ENCODE assay signal across 9 mouse cellular contexts in genomic region chr7:127259186-127259905, GRCm38 (mm10). TPM values are rescaled to one million over a fixed set of nuclear protein-coding genes. Genes with fewer than 3 reads are reported as not detected.
DNase-seq lines count a peak whose midpoint lies in the region; ATAC-seq and TF ChIP-seq lines count a peak whose summit lies in the region.
"Had no signal": no experiment of that assay in that cellular context is flagged by ENCODE, and none has a peak within 500 bp of the region (broad histone marks: within the 10 kb centered on the region; RNA-seq: fewer than 3 reads in every experiment).

No protein-coding gene starts in this region.

- H3K36me3 ChIP-seq in heart, embryonic 14.5 days (ENCODE audit: control insufficient read depth, insufficient read depth, low read length), result peaks cover 15% of the 10 kb centered on the region
- peaks cover 27% of the 10 kb centered on the region for H3K36me3 ChIP-seq in ES-E14 (ENCODE audit: control insufficient read depth, insufficient read depth, low read length, poor library complexity, severe bottlenecking)
- peaks cover 10% of the 10 kb centered on the region for H3K36me3 ChIP-seq in hindbrain, embryonic 13.5 days
- peaks cover 5% of the 10 kb centered on the region; the same call in 1 of the 2 replicates for H3K36me3 ChIP-seq in midbrain, embryonic 14.5 days (ENCODE audit: control insufficient read depth, insufficient read depth, low read length)

- peak overlapping the region; percentile 82 for H3K4me2 ChIP-seq in heart, embryonic 14.5 days (ENCODE audit: low read length)
- H3K4me2 ChIP-seq in hindbrain, embryonic 13.5 days, result peak overlapping the region; percentile 87
- H3K4me2 ChIP-seq in midbrain, embryonic 14.5 days (ENCODE audit: low read length), result peak overlapping the region; percentile 68

- H3K9me3 ChIP-seq in heart, embryonic 14.5 days (ENCODE audit: control insufficient read depth, low read length), result no peaks in the 10 kb centered on the region
- H3K9me3 ChIP-seq in ES-E14 (ENCODE audit: control insufficient read depth, insufficient read depth, low read depth, low read length), result no peaks in the 10 kb centered on the region
- no peaks in the 10 kb centered on the region for H3K9me3 ChIP-seq in hindbrain, embryonic 13.5 days
- no peaks in the 10 kb centered on the region for H3K9me3 ChIP-seq in midbrain, embryonic 14.5 days (ENCODE audit: control insufficient read depth, low read length)

- no peaks in the 10 kb centered on the region for H3K27me3 ChIP-seq in heart, embryonic 14.5 days (ENCODE audit: control insufficient read depth, insufficient read depth, low read length)
- no peaks in the 10 kb centered on the region for H3K27me3 ChIP-seq in hindbrain, embryonic 13.5 days
- no peaks in the 10 kb centered on the region for H3K27me3 ChIP-seq in midbrain, embryonic 14.5 days (ENCODE audit: control insufficient read depth, insufficient read depth, low read length)

- H3K4me3 ChIP-seq in heart, embryonic 14.5 days (ENCODE audit: control insufficient read depth in 1 of 2, insufficient read depth in 1 of 2, low read depth in 1 of 2, low read length in 2 of 2), result peak overlapping the region; percentile 75 to 93
- H3K4me3 ChIP-seq in ES-E14 (ENCODE audit: insufficient read depth in 1 of 2, low read depth in 1 of 2, low read length in 2 of 2, poor library complexity in 1 of 2, severe bottlenecking in 1 of 2), result peak overlapping the region; percentile 85 to 90
- peak overlapping the region; percentile 65 for H3K4me3 ChIP-seq in hindbrain, embryonic 13.5 days
- H3K4me3 ChIP-seq in midbrain, embryonic 14.5 days (replicated peaks; ENCODE audit: low read depth, low read length), result peak overlapping the region; percentile 56

- no peak for ATAC-seq in heart, embryonic 14.5 days (ENCODE audit: insufficient number of reproducible peaks, insufficient read depth, low FRiP score, low read depth)
- no peak for ATAC-seq in hindbrain, embryonic 13.5 days (ENCODE audit: low FRiP score)
- no peak for ATAC-seq in midbrain, embryonic 14.5 days (ENCODE audit: low FRiP score, low TSS enrichment)

- H3K4me1 ChIP-seq in heart, embryonic 14.5 days (ENCODE audit: control insufficient read depth in 2 of 2, insufficient read depth in 2 of 2, low read length in 2 of 2), result peaks cover 2 to 21% of the 10 kb centered on the region in 2 experiments; a peak in 3 of 4 replicates
- H3K4me1 ChIP-seq in ES-E14 (ENCODE audit: control insufficient read depth in 2 of 2, insufficient read depth in 2 of 2, low read length in 2 of 2, poor library complexity in 1 of 2), result peaks cover 0 to 3% of the 10 kb centered on the region in 2 experiments; a peak in 1 of 4 replicates
- H3K4me1 ChIP-seq in hindbrain, embryonic 13.5 days (replicated peaks), result peaks cover 28% of the 10 kb centered on the region
- peaks cover 15% of the 10 kb centered on the region for H3K4me1 ChIP-seq in midbrain, embryonic 14.5 days (ENCODE audit: control insufficient read depth, insufficient read depth, low read length)

- in situ Hi-C loops in ES-E14 (cut with MboI; ENCODE audit: low sequenced_read_pairs in 2 of 2, unreplicated experiment in 2 of 2), result no loop called here

- no peak overlapping the region for H3K27ac ChIP-seq in heart, embryonic 14.5 days (replicated peaks in 1 of 2; ENCODE audit: control insufficient read depth in 1 of 2, insufficient read depth in 1 of 2, low read depth in 2 of 2, low read length in 2 of 2)
- no peak overlapping the region for H3K27ac ChIP-seq in ES-E14 (ENCODE audit: insufficient read depth, low read depth, low read length, poor library complexity, severe bottlenecking)
- no peak overlapping the region for H3K27ac ChIP-seq in hindbrain, embryonic 13.5 days
- H3K27ac ChIP-seq in midbrain, embryonic 14.5 days (replicated peaks; ENCODE audit: low read depth, low read length), result no peak overlapping the region

- WGBS in heart, embryonic 14.5 days, result 75% methylated on average over 8 of the region's 8 CpGs
- WGBS in hindbrain, embryonic 13.5 days, result 73% methylated on average over 8 of the region's 8 CpGs
- WGBS in midbrain, embryonic 14.5 days, result 72% methylated on average over 8 of the region's 8 CpGs

- DNase-seq in heart, adult 18-20 months, result no peak
- no peak for DNase-seq in ES-E14 (ENCODE audit: low read depth, low spot score)
- no peak for DNase-seq in midbrain, embryonic 14.5 days
- DNase-seq in gastrocnemius, postnatal 14 days, result no peak
- no peak for DNase-seq in embryo, embryonic 11 days
- DNase-seq in thymus, postnatal 25 days, result no peak
- DNase-seq: thymus, adult 18-20 months had no signal

- 0 out of 2 replicates have a peak overlapping the region, but pooled peaks have one; percentile 2 for H3K9ac ChIP-seq in heart, embryonic 14.5 days (ENCODE audit: low read length)
- peak overlapping the region; percentile 92 for H3K9ac ChIP-seq in ES-E14 (ENCODE audit: insufficient read depth, low read depth, low read length, poor library complexity, severe bottlenecking)
- peak overlapping the region; percentile 84; the same call in 1 of the 2 replicates for H3K9ac ChIP-seq in hindbrain, embryonic 13.5 days
- H3K9ac ChIP-seq in midbrain, embryonic 14.5 days (replicated peaks; ENCODE audit: low read length), result no peak overlapping the region

- intact Hi-C loops in gastrocnemius, postnatal 14 days (cut with DNase I; ENCODE audit: low total_unique reads), result no loop called here

TF ChIP-seq in ES-E14, 5 proteins besides CTCF, POLR2A, EP300 and RAD21:
- TF ChIP-seq CHD2 (IDR thresholded peaks at IDR 0.05; ENCODE audit: low read depth, low read length), result no peak
- TF ChIP-seq HCFC1 (IDR thresholded peaks at IDR 0.05; ENCODE audit: borderline replicate concordance, insufficient read depth, low read length), result no peak
- TF ChIP-seq MAFK (IDR thresholded peaks at IDR 0.05; ENCODE audit: insufficient read depth, low read depth, low read length), result no peak
- no peak for TF ChIP-seq ZNF384 (IDR thresholded peaks at IDR 0.05; ENCODE audit: low read depth, low read length)

RNA-seq across cellular contexts. Expression of gene Dctpp1, which starts 1.2 kb away (rescaled TPM):
- polyA plus RNA-seq in heart, embryonic 14.5 days (2014; fragmentation: Nextera tagmentation; extraction: Ambion mirVana), result 168 and 172 TPM in 2 replicates
- 10 to 100 TPM; 40.3 to 42.0 TPM for total RNA-seq in heart, adult 18-20 months (2021)
- 391 and 461 TPM in 2 replicates for total RNA-seq in ES-E14 (2012; rRNA removed)
- polyA plus RNA-seq in hindbrain, embryonic 13.5 days (2015; fragmentation: Nextera tagmentation; extraction: Ambion mirVana), result 121 and 124 TPM in 2 replicates
- 125 and 134 TPM in 2 replicates for polyA plus RNA-seq in midbrain, embryonic 14.5 days (2014; fragmentation: Nextera tagmentation; extraction: Ambion mirVana)
- total RNA-seq in gastrocnemius, postnatal 14 days (2021), result 10 to 100 TPM; 24.7 to 27.0 TPM

RNA-seq across cellular contexts. Expression of gene Sephs2, which starts 14.5 kb away (rescaled TPM):
- 69.5 and 74.6 TPM in 2 replicates for polyA plus RNA-seq in heart, embryonic 14.5 days (2014; fragmentation: Nextera tagmentation; extraction: Ambion mirVana)
- total RNA-seq in heart, adult 18-20 months (2021), result 10 to 100 TPM; 29.5 to 31.7 TPM
- 104 and 113 TPM in 2 replicates for total RNA-seq in ES-E14 (2012; rRNA removed)
- 59.7 and 60.7 TPM in 2 replicates for polyA plus RNA-seq in hindbrain, embryonic 13.5 days (2015; fragmentation: Nextera tagmentation; extraction: Ambion mirVana)
- 77.6 and 78.4 TPM in 2 replicates for polyA plus RNA-seq in midbrain, embryonic 14.5 days (2014; fragmentation: Nextera tagmentation; extraction: Ambion mirVana)
- total RNA-seq in gastrocnemius, postnatal 14 days (2021), result 10 to 100 TPM; 19.3 to 23.1 TPM

RNA-seq across cellular contexts. Expression of gene Zfp771, which starts 15.3 kb away (rescaled TPM):
- 26.8 and 31.4 TPM in 2 replicates for polyA plus RNA-seq in heart, embryonic 14.5 days (2014; fragmentation: Nextera tagmentation; extraction: Ambion mirVana)
- 10 to 100 TPM; 18.3 to 19.3 TPM for total RNA-seq in heart, adult 18-20 months (2021)
- 18.7 and 21.6 TPM in 2 replicates for total RNA-seq in ES-E14 (2012; rRNA removed)
- polyA plus RNA-seq in hindbrain, embryonic 13.5 days (2015; fragmentation: Nextera tagmentation; extraction: Ambion mirVana), result 54.4 and 57.4 TPM in 2 replicates
- polyA plus RNA-seq in midbrain, embryonic 14.5 days (2014; fragmentation: Nextera tagmentation; extraction: Ambion mirVana), result 55.2 and 71.2 TPM in 2 replicates
- 10 to 100 TPM; 18.0 to 21.6 TPM for total RNA-seq in gastrocnemius, postnatal 14 days (2021)

RNA-seq across cellular contexts. Expression of gene Sept1, which starts 26.4 kb away (rescaled TPM):
- 22.2 and 25.3 TPM in 2 replicates for polyA plus RNA-seq in heart, embryonic 14.5 days (2014; fragmentation: Nextera tagmentation; extraction: Ambion mirVana)
- 1 to 10 TPM; 3.0 to 7.7 TPM for total RNA-seq in heart, adult 18-20 months (2021)
- total RNA-seq in ES-E14 (2012; rRNA removed), result 85.8 and 128 TPM in 2 replicates
- polyA plus RNA-seq in hindbrain, embryonic 13.5 days (2015; fragmentation: Nextera tagmentation; extraction: Ambion mirVana), result 21.8 and 23.1 TPM in 2 replicates
- polyA plus RNA-seq in midbrain, embryonic 14.5 days (2014; fragmentation: Nextera tagmentation; extraction: Ambion mirVana), result 11.6 and 13.6 TPM in 2 replicates
- total RNA-seq in gastrocnemius, postnatal 14 days (2021), result 1 to 10 TPM; 4.2 to 5.0 TPM

RNA-seq across cellular contexts. Expression of gene Zfp553, which starts 26.5 kb away (rescaled TPM):
- 9.9 and 11.4 TPM in 2 replicates for polyA plus RNA-seq in heart, embryonic 14.5 days (2014; fragmentation: Nextera tagmentation; extraction: Ambion mirVana)
- total RNA-seq in heart, adult 18-20 months (2021), result 1 to 10 TPM; 6.4 to 6.7 TPM
- 55.2 and 64.7 TPM in 2 replicates for total RNA-seq in ES-E14 (2012; rRNA removed)
- polyA plus RNA-seq in hindbrain, embryonic 13.5 days (2015; fragmentation: Nextera tagmentation; extraction: Ambion mirVana), result 58.8 and 61.9 TPM in 2 replicates
- polyA plus RNA-seq in midbrain, embryonic 14.5 days (2014; fragmentation: Nextera tagmentation; extraction: Ambion mirVana), result 31.9 and 39.7 TPM in 2 replicates
- 1 to 10 TPM; 4.2 to 5.4 TPM for total RNA-seq in gastrocnemius, postnatal 14 days (2021)
